Mouse (Mus musculus) lung, postnatal 0 days (tissue): ENCODE data around the gene Eid2b.
A peak's percentile ranks its signal among the peaks of the same experiment; 100 is the strongest.

Experiments
- CTCF ChIP-seq: IDR thresholded peaks from 2 replicates; pipeline ENCODE4 v1.5.1; 2016; ENCODE audit warnings: antibody characterized with exemption, mild to moderate bottlenecking
- EP300 ChIP-seq: IDR thresholded peaks from 2 replicates; pipeline ENCODE4 v1.6.1; 2016; ENCODE audit warnings: antibody characterized with exemption, mild to moderate bottlenecking, control low read depth

- TF ChIP-seq EP300, result no peak
- peak; percentile 46 for TF ChIP-seq CTCF
Measured at GRCm38 (mm10) chr7:28269355-28269754, 8.2 kb upstream of the Eid2b start.
